ENCODE assay signal across 20 mouse cellular contexts in genomic region chr14:121261229-121261879, GRCm38 (mm10).
A peak's percentile ranks its signal among the peaks of the same experiment; 100 is the strongest.
DNase-seq lines count a peak whose midpoint lies in the region; ATAC-seq and TF ChIP-seq lines count a peak whose summit lies in the region.
"Had no signal": no experiment of that assay in that cellular context is flagged by ENCODE, and none has a peak within 500 bp of the region (broad histone marks: within the 10 kb centered on the region; RNA-seq: fewer than 3 reads in every experiment).

No protein-coding gene starts in this region.

- TF ChIP-seq RAD21 in MEL (IDR thresholded peaks at IDR 0.05; ENCODE audit: low read depth, low read length): no peak

- no peak overlapping the region for H3K4me3 ChIP-seq in thymus, adult 2 months (ENCODE audit: control insufficient read depth, insufficient read depth, low read length)
- H3K4me3 ChIP-seq in MEL (ENCODE audit: control insufficient read depth in 1 of 2, insufficient read depth in 1 of 2, low read depth in 2 of 2, low read length in 2 of 2): no peak overlapping the region
- H3K4me3 ChIP-seq in embryonic facial prominence, embryonic 15.5 days (replicated peaks): no peak overlapping the region
- H3K4me3 ChIP-seq in stomach, embryonic 16.5 days (replicated peaks; ENCODE audit: low read length): no peak overlapping the region
- H3K4me3 ChIP-seq: heart, embryonic 13.5 days; layer of hippocampus, adult 2 months; left cerebral cortex, adult 2 months; limb, embryonic 13.5 days; midbrain, embryonic 13.5 days; myocyte had no signal

- 10% methylated on average over 5 of the region's 5 CpGs for WGBS in thymus, adult 2 months
- WGBS in embryonic facial prominence, embryonic 15.5 days: 49% methylated on average over 5 of the region's 5 CpGs
- 69% methylated on average over 5 of the region's 5 CpGs for WGBS in stomach, embryonic 16.5 days

- no peak overlapping the region for H3K9ac ChIP-seq in MEL (ENCODE audit: control insufficient read depth, low read depth, low read length, poor library complexity, severe bottlenecking)
- H3K9ac ChIP-seq in embryonic facial prominence, embryonic 15.5 days: no peak overlapping the region
- no peak overlapping the region for H3K9ac ChIP-seq in stomach, embryonic 16.5 days (ENCODE audit: low read length)
- H3K9ac ChIP-seq: heart, embryonic 13.5 days; liver, embryonic 14.5 days; midbrain, embryonic 13.5 days had no signal

- ATAC-seq in embryonic facial prominence, embryonic 15.5 days (ENCODE audit: insufficient number of reproducible peaks, low FRiP score, low TSS enrichment, low read depth): no peak
- ATAC-seq in stomach, embryonic 16.5 days (ENCODE audit: insufficient read depth, low FRiP score): no peak
- ATAC-seq: forebrain, embryonic 16.5 days; midbrain, embryonic 13.5 days had no signal

- no peak for TF ChIP-seq CTCF in thymus, adult 2 months (IDR thresholded peaks at IDR 0.05; ENCODE audit: borderline replicate concordance, control insufficient read depth, extremely low read depth, insufficient read depth, low read length, poor library complexity)
- TF ChIP-seq CTCF in MEL (IDR thresholded peaks at IDR 0.05 in 2 of 3, conservative IDR thresholded peaks at IDR 0.05 in 1 of 3; ENCODE audit: control insufficient read depth in 1 of 3, insufficient read depth in 1 of 3, low read depth in 2 of 3, low read length in 3 of 3, poor library complexity in 1 of 3, severe bottlenecking in 1 of 3): no peak

- H3K79me2 ChIP-seq in MEL (ENCODE audit: control insufficient read depth, insufficient read depth, low read length, poor library complexity): no peaks in the 10 kb centered on the region

- TF ChIP-seq EP300 in MEL (IDR thresholded peaks at IDR 0.05; ENCODE audit: low read depth in 1 of 2, low read length in 2 of 2): no peak

- no peaks in the 10 kb centered on the region for H3K9me3 ChIP-seq in MEL (replicated peaks; ENCODE audit: insufficient read depth, low read length)
- no peaks in the 10 kb centered on the region for H3K9me3 ChIP-seq in embryonic facial prominence, embryonic 15.5 days (replicated peaks)
- H3K9me3 ChIP-seq in stomach, embryonic 16.5 days (replicated peaks; ENCODE audit: control insufficient read depth, low read length): no peaks in the 10 kb centered on the region
- H3K9me3 ChIP-seq: heart, embryonic 13.5 days; limb, embryonic 13.5 days; midbrain, embryonic 13.5 days had no signal

- TF ChIP-seq POLR2A in thymus, adult 2 months (IDR thresholded peaks at IDR 0.05; ENCODE audit: control insufficient read depth, extremely low read depth, insufficient read depth, low read length, poor library complexity): no peak
- TF ChIP-seq POLR2A in MEL (IDR thresholded peaks at IDR 0.05; ENCODE audit: control insufficient read depth in 1 of 2, insufficient read depth in 1 of 2, low read depth in 1 of 2, low read length in 2 of 2, poor library complexity in 1 of 2): no peak

- peak overlapping the region; percentile 16 for H3K27ac ChIP-seq in thymus, adult 2 months (ENCODE audit: control insufficient read depth, insufficient read depth, low read length)
- no peak overlapping the region for H3K27ac ChIP-seq in MEL (ENCODE audit: control insufficient read depth, low read depth, low read length)
- peak overlapping the region; percentile 25; the same call in 1 of the 2 replicates for H3K27ac ChIP-seq in embryonic facial prominence, embryonic 15.5 days (replicated peaks)
- peak overlapping the region; percentile 25; the same call in 1 of the 2 replicates for H3K27ac ChIP-seq in stomach, embryonic 16.5 days (ENCODE audit: low read length)
- H3K27ac ChIP-seq: heart, embryonic 13.5 days; layer of hippocampus, adult 2 months; left cerebral cortex, adult 2 months; limb, embryonic 13.5 days; liver, embryonic 14.5 days; midbrain, embryonic 13.5 days had no signal

- no peaks in the 10 kb centered on the region for H3K36me3 ChIP-seq in thymus, adult 2 months (ENCODE audit: control insufficient read depth, insufficient read depth, low read length)
- H3K36me3 ChIP-seq in MEL (ENCODE audit: control insufficient read depth in 1 of 2, insufficient read depth in 2 of 2, low read length in 2 of 2): no peaks in the 10 kb centered on the region
- H3K36me3 ChIP-seq in embryonic facial prominence, embryonic 15.5 days: peaks cover 57% of the 10 kb centered on the region
- H3K36me3 ChIP-seq in stomach, embryonic 16.5 days (ENCODE audit: control insufficient read depth, insufficient read depth, low read length): no peaks in the 10 kb centered on the region

- H3K4me1 ChIP-seq in thymus, adult 2 months (replicated peaks; ENCODE audit: control insufficient read depth, insufficient read depth, low read length): peaks cover 31% of the 10 kb centered on the region
- no peaks in the 10 kb centered on the region for H3K4me1 ChIP-seq in MEL (ENCODE audit: control insufficient read depth in 1 of 2, insufficient read depth in 2 of 2, low read length in 2 of 2)
- peaks cover 7% of the 10 kb centered on the region; the same call in 1 of the 2 replicates for H3K4me1 ChIP-seq in embryonic facial prominence, embryonic 15.5 days
- peaks cover 17% of the 10 kb centered on the region for H3K4me1 ChIP-seq in stomach, embryonic 16.5 days (ENCODE audit: control insufficient read depth, insufficient read depth, low read length)
- H3K4me1 ChIP-seq: limb, embryonic 13.5 days had no signal

- no peaks in the 10 kb centered on the region for H3K27me3 ChIP-seq in thymus, adult 2 months (ENCODE audit: control insufficient read depth, insufficient read depth, low read length)
- H3K27me3 ChIP-seq in MEL (ENCODE audit: control insufficient read depth in 1 of 2, insufficient read depth in 2 of 2, low read length in 2 of 2): 0 out of 4 replicates have a peak, but pooled peaks cover 0 to 2% of the 10 kb centered on the region in 2 experiments
- H3K27me3 ChIP-seq in embryonic facial prominence, embryonic 15.5 days: no peaks in the 10 kb centered on the region
- no peaks in the 10 kb centered on the region for H3K27me3 ChIP-seq in stomach, embryonic 16.5 days (ENCODE audit: control insufficient read depth, insufficient read depth, low read length)
- H3K27me3 ChIP-seq: CH12.LX; heart, embryonic 13.5 days; limb, embryonic 13.5 days; midbrain, embryonic 13.5 days had no signal

- DNase-seq in thymus, adult 2 months: no peak
- DNase-seq in thymus, postnatal 14 days: no peak
- no peak for DNase-seq in MEL (ENCODE audit: low read depth, low spot score)
- no peak for DNase-seq in layer of hippocampus, adult 8-10 months (ENCODE audit: low spot score in 2 of 2)
- DNase-seq in left cerebral cortex, postnatal 10 days (ENCODE audit: extremely low spot score in 1 of 2, low spot score in 2 of 2): no peak
- DNase-seq: adrenal gland, postnatal 10 days; cerebellum, adult 18-20 months; heart, adult 11 months; heart, postnatal 36 days had no signal

- H3K4me2 ChIP-seq in embryonic facial prominence, embryonic 15.5 days (replicated peaks): no peak overlapping the region
- H3K4me2 ChIP-seq in stomach, embryonic 16.5 days (ENCODE audit: low read depth, low read length): no peak overlapping the region
- H3K4me2 ChIP-seq: heart, embryonic 13.5 days; limb, embryonic 13.5 days; midbrain, embryonic 13.5 days had no signal

- intact Hi-C loops in left cerebral cortex, postnatal 10 days (cut with DNase I): no loop called here

TF ChIP-seq in MEL, 35 proteins besides CTCF, POLR2A, EP300 and RAD21:
- TF ChIP-seq GATA1 (IDR thresholded peaks at IDR 0.05; ENCODE audit: low read depth, low read length): 0 out of 2 replicates have a peak, but pooled peaks have one; percentile 9
- TF ChIP-seq BHLHE40 (IDR thresholded peaks at IDR 0.05; ENCODE audit: borderline replicate concordance, low read depth, low read length): no peak
- no peak for TF ChIP-seq POLR2AphosphoS2 (IDR thresholded peaks at IDR 0.05; ENCODE audit: low read length)
